Mouse (Mus musculus) heart, embryonic 16.5 days (tissue): ENCODE data around the gene Amdhd1. TPM values are rescaled to one million over a fixed set of nuclear protein-coding genes. Genes with fewer than 3 reads are reported as not detected.

Experiments used
- polyA plus RNA-seq: library from polyadenylated mRNA; unstranded; fragments of >200 nt; fragmentation: Nextera tagmentation; extraction: Ambion mirVana; gene quantifications from 2 replicates; pipeline ENCODE4 v1.2.1, GENCODE M21; 2015

Amdhd1 gene
- polyA plus RNA-seq, 1 experiment from 2014 or later: 0.25 TPM

Other genes with a start within 250 kb of the Amdhd1 start
- gene Elk3, start 228.9 kb downstream of the Amdhd1 start, polyA plus RNA-seq: 29.3 and 34.2 TPM in 2 replicates
- gene Lta4h, start 86.6 kb downstream of the Amdhd1 start, polyA plus RNA-seq: 386 and 413 TPM in 2 replicates
- 0.19 and 0.80 TPM in 2 replicates for gene Hal, start 51.3 kb downstream of the Amdhd1 start, polyA plus RNA-seq
- 0.11 and 0.13 TPM in 2 replicates for gene Ccdc38, start 599 bp upstream of the Amdhd1 start, polyA plus RNA-seq
- gene Snrpf, start 49.7 kb upstream of the Amdhd1 start, polyA plus RNA-seq: 61.1 and 70.9 TPM in 2 replicates
- 2.8 and 5.0 TPM in 2 replicates for gene Ntn4, start 100.6 kb upstream of the Amdhd1 start, polyA plus RNA-seq